In genomic region chr11:105467266-105467665, GRCm38 (mm10) we compare ENCODE assay signal across 12 mouse cellular contexts. TPM values are rescaled to one million over a fixed set of nuclear protein-coding genes. Genes with fewer than 3 reads are reported as not detected.
DNase-seq lines count a peak whose midpoint lies in the region; ATAC-seq and TF ChIP-seq lines count a peak whose summit lies in the region.
"Had no signal": no experiment of that assay in that cellular context is flagged by ENCODE, and none has a peak within 500 bp of the region (broad histone marks: within the 10 kb centered on the region; RNA-seq: fewer than 3 reads in every experiment).

No protein-coding gene starts in this region.

- H3K79me2 ChIP-seq in macrophage (ENCODE audit: inconsistent target) = no peaks in the 10 kb centered on the region

- H3K9me3 ChIP-seq in forebrain, embryonic 10.5 days = no peaks in the 10 kb centered on the region
- H3K9me3 ChIP-seq in forebrain, embryonic 13.5 days (replicated peaks) = no peaks in the 10 kb centered on the region
- H3K9me3 ChIP-seq in lung, embryonic 14.5 days (ENCODE audit: low read depth, low read length) = no peaks in the 10 kb centered on the region
- H3K9me3 ChIP-seq in embryonic facial prominence, embryonic 13.5 days = no peaks in the 10 kb centered on the region

- 0 out of 2 replicates have a peak overlapping the region, but pooled peaks have one; percentile 25 for H3K27ac ChIP-seq in forebrain, embryonic 10.5 days
- H3K27ac ChIP-seq in forebrain, embryonic 13.5 days = no peak overlapping the region
- H3K27ac ChIP-seq in lung, embryonic 14.5 days (ENCODE audit: low read depth) = no peak overlapping the region; the same call in 1 of the 2 replicates
- peak overlapping the region; percentile 75 for H3K27ac ChIP-seq in embryonic facial prominence, embryonic 13.5 days
- H3K27ac ChIP-seq in macrophage = peak overlapping the region; percentile 81
- H3K27ac ChIP-seq: hindbrain, embryonic 14.5 days had no signal

- no peak for DNase-seq in forebrain, embryonic 10.5 days (ENCODE audit: extremely low spot score, low spot score)
- peak; percentile 65 for DNase-seq in lung, embryonic 14.5 days
- DNase-seq in lung, adult 18-20 months = no peak
- no peak for DNase-seq in ovary, postnatal 14 days (ENCODE audit: low spot score)
- DNase-seq in right cerebral cortex, postnatal 25 days = no peak
- DNase-seq: B cell, adult 2 months; cerebellum, adult 11 months had no signal

- no peaks in the 10 kb centered on the region for H3K36me3 ChIP-seq in forebrain, embryonic 10.5 days (replicated peaks)
- no peaks in the 10 kb centered on the region for H3K36me3 ChIP-seq in forebrain, embryonic 13.5 days (ENCODE audit: poor library complexity, severe bottlenecking)
- no peaks in the 10 kb centered on the region for H3K36me3 ChIP-seq in lung, embryonic 14.5 days (ENCODE audit: insufficient read depth)
- no peaks in the 10 kb centered on the region for H3K36me3 ChIP-seq in embryonic facial prominence, embryonic 13.5 days
- H3K36me3 ChIP-seq in macrophage (ENCODE audit: inconsistent target) = no peaks in the 10 kb centered on the region

- TF ChIP-seq CTCF in lung, embryonic 14.5 days (IDR thresholded peaks at IDR 0.05; ENCODE audit: low read depth) = no peak

- no peak overlapping the region for H3K4me2 ChIP-seq in forebrain, embryonic 13.5 days
- H3K4me2 ChIP-seq in lung, embryonic 14.5 days = no peak overlapping the region
- peak overlapping the region; percentile 32 for H3K4me2 ChIP-seq in embryonic facial prominence, embryonic 13.5 days
- H3K4me2 ChIP-seq: hindbrain, embryonic 14.5 days had no signal

- WGBS in forebrain, embryonic 10.5 days = 67% methylated on average over 9 of the region's 9 CpGs
- WGBS in forebrain, embryonic 13.5 days = 51% methylated on average over 9 of the region's 9 CpGs
- WGBS in lung, embryonic 14.5 days = 19% methylated on average over 9 of the region's 9 CpGs
- WGBS in embryonic facial prominence, embryonic 13.5 days = 11% methylated on average over 9 of the region's 9 CpGs
- 36% methylated on average over 9 of the region's 9 CpGs for WGBS in macrophage (ENCODE audit: missing documents)

- no peak overlapping the region for H3K9ac ChIP-seq in forebrain, embryonic 13.5 days
- no peak overlapping the region for H3K9ac ChIP-seq in lung, embryonic 14.5 days
- H3K9ac ChIP-seq in embryonic facial prominence, embryonic 13.5 days = no peak overlapping the region; the same call in 1 of the 2 replicates
- H3K9ac ChIP-seq: hindbrain, embryonic 14.5 days had no signal

- no peak for ATAC-seq in forebrain, embryonic 13.5 days
- peak; percentile 51 for ATAC-seq in lung, embryonic 14.5 days (ENCODE audit: insufficient read depth)
- ATAC-seq in embryonic facial prominence, embryonic 13.5 days (ENCODE audit: insufficient number of reproducible peaks, insufficient read depth, low FRiP score, low TSS enrichment, low read depth) = peak; percentile 69; the same call in 1 of the 2 replicates

- H3K4me3 ChIP-seq in forebrain, embryonic 10.5 days = no peak overlapping the region
- no peak overlapping the region for H3K4me3 ChIP-seq in forebrain, embryonic 13.5 days
- no peak overlapping the region for H3K4me3 ChIP-seq in lung, embryonic 14.5 days (ENCODE audit: low read depth, low read length)
- H3K4me3 ChIP-seq in embryonic facial prominence, embryonic 13.5 days = no peak overlapping the region
- H3K4me3 ChIP-seq in macrophage (ENCODE audit: inconsistent target) = no peak overlapping the region

- peaks cover 37% of the 10 kb centered on the region for H3K4me1 ChIP-seq in forebrain, embryonic 10.5 days
- H3K4me1 ChIP-seq in forebrain, embryonic 13.5 days = peaks cover 15% of the 10 kb centered on the region
- peaks cover 15% of the 10 kb centered on the region for H3K4me1 ChIP-seq in lung, embryonic 14.5 days (ENCODE audit: insufficient read depth)
- H3K4me1 ChIP-seq in embryonic facial prominence, embryonic 13.5 days = peaks cover 42% of the 10 kb centered on the region

- no peaks in the 10 kb centered on the region for H3K27me3 ChIP-seq in forebrain, embryonic 10.5 days (ENCODE audit: poor library complexity, severe bottlenecking)
- H3K27me3 ChIP-seq in forebrain, embryonic 13.5 days = no peaks in the 10 kb centered on the region
- no peaks in the 10 kb centered on the region for H3K27me3 ChIP-seq in lung, embryonic 14.5 days (ENCODE audit: insufficient read depth, low read length)
- no peaks in the 10 kb centered on the region; the same call in 1 of the 2 replicates for H3K27me3 ChIP-seq in embryonic facial prominence, embryonic 13.5 days

RNA-seq across cellular contexts. Expression of gene March10, which starts 10.7 kb away (rescaled TPM):
- polyA plus RNA-seq in forebrain, embryonic 10.5 days (2016; fragmentation: Nextera tagmentation; extraction: Ambion mirVana) = 0.06 and 0.09 TPM in 2 replicates
- polyA plus RNA-seq in forebrain, embryonic 13.5 days (2015; fragmentation: Nextera tagmentation; extraction: Ambion mirVana) = not detected in 2 replicates
- 0.43 TPM in 1 of 2 replicates, not detected in the other for polyA plus RNA-seq in lung, embryonic 14.5 days (2014; fragmentation: Nextera tagmentation; extraction: Ambion mirVana)
- 0.21 TPM in 1 of 2 replicates, not detected in the other for polyA plus RNA-seq in embryonic facial prominence, embryonic 13.5 days (2015; fragmentation: Nextera tagmentation; extraction: Ambion mirVana)
- total RNA-seq in macrophage (2018; cell fraction: chromatin; rRNA removed) = under 1 TPM in 1 of 26 experiments, not detected in 25; 0.25 TPM
- not detected for total RNA-seq in macrophage (2018; cell fraction: cytosol; rRNA removed)
- under 1 TPM in 1 of 26 experiments, not detected in 25; 0.32 TPM for total RNA-seq in macrophage (2018; cell fraction: nucleus; rRNA removed)
- not detected in 3 replicates for polyA plus RNA-seq in macrophage (2018)
- polyA plus RNA-seq: forebrain, embryonic 11.5 days had no signal

Comparison
In these comparisons a context has a peak if more than half of its experiments do, and no peak if none do; other contexts are left out.
1. H3K27ac ChIP-seq: peak in forebrain, embryonic 10.5 days (single experiment), embryonic facial prominence, embryonic 13.5 days (single experiment) and macrophage (single experiment); none in forebrain, embryonic 13.5 days (single experiment) and lung, embryonic 14.5 days (single experiment).